Mouse (Mus musculus): Measurements from ENCODE around the gene Gm45021.

DNA sequence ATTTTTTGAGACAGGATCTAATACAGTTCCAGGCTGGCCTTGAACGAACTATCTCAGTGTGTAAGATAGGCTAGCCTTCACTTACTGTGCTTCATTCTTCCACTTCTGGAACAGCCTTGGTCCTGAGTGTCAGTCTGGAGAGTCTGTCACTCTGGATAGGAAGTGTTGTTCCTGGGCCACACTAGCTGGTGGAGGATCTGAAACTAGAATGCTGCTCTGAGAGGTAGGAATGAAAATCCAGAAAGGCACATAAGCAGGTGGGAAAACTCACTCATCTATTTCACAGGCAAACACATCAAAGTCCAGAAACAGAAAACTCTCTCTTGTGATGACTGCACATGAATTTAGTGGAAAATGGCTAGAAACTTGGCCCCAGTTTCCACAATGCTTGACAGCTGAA, 11.2 kb downstream of the Gm45021 start:
- no peak for TF ChIP-seq TCF3 (IDR thresholded peaks at IDR 0.05; ENCODE audit: insufficient read length, low read depth)
- no peak for TF ChIP-seq POLR2A (IDR thresholded peaks at IDR 0.05; ENCODE audit: insufficient read length, low read depth)
- no peak for TF ChIP-seq MAX (IDR thresholded peaks at IDR 0.05; ENCODE audit: low read depth)
